Mouse (Mus musculus): ENCODE results near the gene Psmb3.

GRCm38 (mm10) chr11:97673148-97673547 lies 30.1 kb upstream of the Psmb3 start:
- TF ChIP-seq CTCF (conservative IDR thresholded peaks at IDR 0.05; ENCODE audit: insufficient read depth, insufficient read length, low read depth, low read length) (no peak), POLR2A (IDR thresholded peaks at IDR 0.05; ENCODE audit: low read depth, low read length) (no peak)
